Mouse (Mus musculus) brain, embryonic 14.5 days (tissue): ENCODE data around the gene Zfp423.

ENCODE experiments used
- CTCF ChIP-seq: fragments of 200-500 bp; IDR thresholded peaks from 2 replicates; pipeline ENCODE4 v1.5.1; 2012; ENCODE audit warnings: inconsistent platforms, mild to moderate bottlenecking, moderate library complexity, borderline replicate concordance; ENCODE audit not compliant: insufficient read depth, insufficient read length; ENCODE audit errors: extremely low read depth
- POLR2A ChIP-seq: fragments of 200-500 bp; IDR thresholded peaks from 2 replicates; pipeline ENCODE4 v1.6.1; 2012; ENCODE audit warnings: mild to moderate bottlenecking, inconsistent platforms, borderline replicate concordance; ENCODE audit not compliant: poor library complexity, insufficient read depth, insufficient read length, severe bottlenecking; ENCODE audit errors: extremely low read depth

- TF ChIP-seq CTCF = no peak
- no peak for TF ChIP-seq POLR2A
Observed at GRCm38 (mm10) chr8:87939308-87939936, 20.0 kb downstream of the Zfp423 start.
